Mouse (Mus musculus) adrenal gland, adult 8-10 months (tissue): ENCODE results near the gene U2af2. TPM values are rescaled to one million over a fixed set of nuclear protein-coding genes. Genes with fewer than 3 reads are reported as not detected.

Experiments used
- DNase-seq: peaks from one replicate; pipeline ENCODE4 v3.0.0; 2022
- microRNA-seq, 2 experiments: library from miRNA; unstranded; fragments of <30 nt; microRNA quantifications; one replicate each; pipeline ENCODE4 v1.2.0; 2022
- total RNA-seq, 4 experiments: library from RNA; stranded (reverse); gene quantifications; 2 replicates each; pipeline ENCODE4 v1.2.4; 2022

U2af2 gene
- total RNA-seq, 4 experiments from 2014 or later, result 135 to 214 (median 168) TPM

- no peak for DNase-seq
Observed at GRCm38 (mm10) chr7:5125078-5125477, 63.1 kb downstream of the U2af2 start.

- peak; percentile 64 for DNase-seq
Observed at GRCm38 (mm10) chr7:5125549-5126406, 63.8 kb downstream of the U2af2 start, which contains the start of gene Rasl2-9. Gene Rasl2-9, minus strand, starts transcription at chr7:5125950.

Small RNA genes within 50 kb of the gene (microRNA-seq; reads per million reads assigned to microRNA genes)
- 0 reads per million in 2 experiments for gene Gm26217

Other genes with a start within 250 kb of the U2af2 start
- gene Ube2s, start 249.6 kb upstream of the U2af2 start, total RNA-seq, result 100 to 1,000 TPM in 3 of 4 experiments, 10 to 100 TPM in 1; 96.8 to 127 (median 118) TPM
- 1 to 10 TPM; 2.0 to 5.6 (median 4.0) TPM for gene Shisa7, start 217.4 kb upstream of the U2af2 start, total RNA-seq
- 10 to 100 TPM; 14.0 to 28.7 (median 19.1) TPM for gene Isoc2b, start 191.9 kb upstream of the U2af2 start, total RNA-seq
- gene Isoc2a, start 185.0 kb upstream of the U2af2 start, total RNA-seq, result 10 to 100 TPM; 21.8 to 38.6 (median 30.3) TPM
- gene Gm36210, start 155.6 kb upstream of the U2af2 start, total RNA-seq, result under 1 TPM in 1 of 4 experiments, not detected in 3; 0.26 TPM
- gene Zfp628, start 146.9 kb upstream of the U2af2 start, total RNA-seq, result 10 to 100 TPM; 14.4 to 20.6 (median 16.2) TPM
- gene Nat14, start 140.1 kb upstream of the U2af2 start, total RNA-seq, result 10 to 100 TPM in 2 of 4 experiments, 1 to 10 TPM in 2; 8.5 to 13.3 (median 10.4) TPM
- 1 to 10 TPM; 1.7 to 4.5 (median 2.2) TPM for gene Ssc5d, start 136.4 kb upstream of the U2af2 start, total RNA-seq
- gene Sbk2, start 97.7 kb upstream of the U2af2 start, total RNA-seq, result 1 to 10 TPM in 2 of 4 experiments, under 1 TPM in 1, not detected in 1; 0.45 to 2.1 (median 1.8) TPM
- gene Sbk3, start 91.0 kb upstream of the U2af2 start, total RNA-seq, result under 1 TPM; 0.15 to 0.74 (median 0.34) TPM
- 10 to 100 TPM; 19.1 to 29.6 (median 27.4) TPM for gene Zfp579, start 66.0 kb upstream of the U2af2 start, total RNA-seq
- 10 to 100 TPM; 10.0 to 15.2 (median 12.0) TPM for gene Zfp524, start 47.7 kb upstream of the U2af2 start, total RNA-seq
- gene Fiz1, start 47.4 kb upstream of the U2af2 start, total RNA-seq, result 10 to 100 TPM; 18.9 to 25.7 (median 23.3) TPM
- gene Gm44973, start 46.6 kb upstream of the U2af2 start, total RNA-seq, result 1 to 10 TPM in 1 of 4 experiments, not detected in 3; 1.5 TPM
- 10 to 100 TPM; 25.0 to 38.6 (median 30.3) TPM for gene Zfp865, start 41.8 kb upstream of the U2af2 start, total RNA-seq
- gene Ccdc106, start 41.6 kb upstream of the U2af2 start, total RNA-seq, result 1 to 10 TPM; 2.9 to 5.6 (median 3.8) TPM
- under 1 TPM in 1 of 4 experiments, not detected in 3; 0.34 TPM for gene 4632433K11Rik, start 28.0 kb upstream of the U2af2 start, total RNA-seq
- gene Zfp784, start 23.7 kb upstream of the U2af2 start, total RNA-seq, result 1 to 10 TPM; 4.3 to 7.8 (median 6.0) TPM
- 1 to 10 TPM; 5.4 to 9.7 (median 8.5) TPM for gene Zfp580, start 10.6 kb upstream of the U2af2 start, total RNA-seq
- 100 to 1,000 TPM; 124 to 175 (median 142) TPM for gene Epn1, start 18.1 kb downstream of the U2af2 start, total RNA-seq
- under 1 TPM in 3 of 4 experiments, not detected in 1; 0.31 to 0.54 (median 0.31) TPM for gene Rfpl4, start 54.8 kb downstream of the U2af2 start, total RNA-seq
- 1 to 10 TPM in 2 of 4 experiments, under 1 TPM in 2; 0.32 to 2.0 (median 1.1) TPM for gene Rasl2-9, start 63.8 kb downstream of the U2af2 start, total RNA-seq
- gene Vmn1r55, start 87.5 kb downstream of the U2af2 start, total RNA-seq, result not detected
- not detected for gene Vmn1r56, start 134.6 kb downstream of the U2af2 start, total RNA-seq
- gene Vmn1r57, start 156.3 kb downstream of the U2af2 start, total RNA-seq, result not detected